Mouse (Mus musculus) spleen, adult 2 months (tissue): Measurements from ENCODE around the gene Ehbp1. TPM values are rescaled to one million over a fixed set of nuclear protein-coding genes. Genes with fewer than 3 reads are reported as not detected.

Experiments used
- DNase-seq, 2 experiments: peaks; one replicate each; pipeline versions ENCODE4 v3.0.0 to v3.0.0-alpha.2; 2012 to 2021; ENCODE audit warnings: low spot score in 2 of 2, low read depth in 1 of 2
- H3K27ac ChIP-seq: fragments of 200-500 bp; 2 replicates; pipeline ENCODE4 v1.5.1; 2012; ENCODE audit warnings: low read length, inconsistent platforms; ENCODE audit not compliant: insufficient read depth
- H3K27me3 ChIP-seq: fragments of 200-500 bp; 2 replicates; pipeline ENCODE4 v1.6.1; 2012; ENCODE audit warnings: mild to moderate bottlenecking, moderate library complexity, low read length, inconsistent platforms; ENCODE audit not compliant: control insufficient read depth, insufficient read depth
- H3K36me3 ChIP-seq: fragments of 200-500 bp; 2 replicates; pipeline ENCODE4 v1.6.1; 2012; ENCODE audit warnings: mild to moderate bottlenecking, low read length, inconsistent platforms; ENCODE audit not compliant: control insufficient read depth, insufficient read depth
- H3K4me1 ChIP-seq: fragments of 200-500 bp; 2 replicates; pipeline ENCODE4 v1.6.1; 2011; ENCODE audit warnings: inconsistent platforms; ENCODE audit not compliant: control insufficient read depth, insufficient read depth, insufficient read length
- H3K4me3 ChIP-seq: fragments of 200-500 bp; 2 replicates; pipeline ENCODE4 v1.5.1; 2011; ENCODE audit warnings: mild to moderate bottlenecking, inconsistent platforms; ENCODE audit not compliant: insufficient read depth, insufficient read length; ENCODE audit errors: extremely low read depth
- CTCF ChIP-seq: fragments of 200-500 bp; IDR thresholded peaks from 2 replicates; pipeline ENCODE4 v1.5.1; 2011; ENCODE audit warnings: mild to moderate bottlenecking, inconsistent platforms; ENCODE audit not compliant: insufficient read depth, insufficient read length, insufficient replicate concordance; ENCODE audit errors: extremely low read depth
- POLR2A ChIP-seq: fragments of 200-500 bp; IDR thresholded peaks from 2 replicates; pipeline ENCODE4 v1.6.1; 2011; ENCODE audit warnings: low read depth, low read length, inconsistent platforms
- whole genome bisulfite sequencing: fragments of 180-500 bp; shearing (Covaris S2); methylation state at CpG from one replicate; pipeline ENCODE4 v1.1.7; 2018; 5-methylcytosine and 5-hydroxymethylcytosine counted together
- polyA plus RNA-seq: library from polyadenylated mRNA; depleted of rRNA; stranded (reverse); fragments of >200 nt; gene quantifications from 2 replicates; pipeline ENCODE4 v1.2.3, GENCODE M21; 2012

The Ehbp1 gene
- polyA plus RNA-seq, 1 experiment: 0.36 TPM

GRCm38 (mm10) chr11:21998141-21999047 is 343.7 kb downstream of the Ehbp1 start:
- H3K27ac ChIP-seq: no peak overlapping the region
- H3K36me3 ChIP-seq: no peaks in the 10 kb centered on the region
- TF ChIP-seq POLR2A (no peak), CTCF (no peak)
- peaks cover 59% of the 10 kb centered on the region for H3K27me3 ChIP-seq
- no peak overlapping the region for H3K4me3 ChIP-seq
- no peak for DNase-seq
- 15% methylated on average over 32 of the region's 32 CpGs for WGBS
- H3K4me1 ChIP-seq: peaks cover 9% of the 10 kb centered on the region

- 6% methylated on average over 20 of the region's 20 CpGs for WGBS
- no peak overlapping the region for H3K4me3 ChIP-seq
- H3K27ac ChIP-seq: no peak overlapping the region
- peaks cover 62% of the 10 kb centered on the region for H3K27me3 ChIP-seq
- TF ChIP-seq POLR2A (no peak), CTCF (no peak)
- H3K4me1 ChIP-seq: peaks cover 8% of the 10 kb centered on the region; the same call in 1 of the 2 replicates
- DNase-seq: no peak
- H3K36me3 ChIP-seq: no peaks in the 10 kb centered on the region
Observed at GRCm38 (mm10) chr11:21997561-21998140, 344.4 kb downstream of the Ehbp1 start.

GRCm38 (mm10) chr11:21996661-21997560 is 345.2 kb downstream of the Ehbp1 start:
- no peak overlapping the region for H3K4me3 ChIP-seq
- no peak for DNase-seq
- 5% methylated on average over 63 of the region's 63 CpGs for WGBS

DNA sequence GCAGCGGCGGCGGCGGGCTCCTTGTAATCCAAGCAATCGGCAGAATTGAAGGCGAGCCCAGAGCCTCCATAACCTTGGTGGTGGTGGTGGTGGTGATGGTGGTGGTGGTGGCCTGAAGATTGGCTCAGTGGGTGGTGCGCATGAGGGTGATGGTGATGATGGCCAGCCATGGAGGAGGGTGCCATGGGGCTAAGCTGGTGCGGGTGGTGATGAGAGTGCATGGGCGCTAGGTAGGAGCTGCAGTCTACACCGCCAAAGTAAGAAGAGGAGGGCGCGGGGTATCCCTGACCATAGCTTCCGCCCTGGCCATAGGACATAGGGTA is 345.8 kb downstream of the Ehbp1 start:
- Histone ChIP-seq H3K4me3 (no peak overlapping the region), H3K4me1 (peaks cover 3% of the 10 kb centered on the region; the same call in 1 of the 2 replicates), H3K27ac (no peak overlapping the region), H3K36me3 (no peaks in the 10 kb centered on the region), H3K27me3 (peaks cover 53% of the 10 kb centered on the region)
- DNase-seq: no peak
- WGBS: 15% methylated on average over 13 of the region's 13 CpGs
- TF ChIP-seq POLR2A (no peak), CTCF (no peak)

More at GRCm38 (mm10) chr11:21996661-21997560, 345.2 kb downstream of the Ehbp1 start:
- Histone ChIP-seq H3K27ac (no peak overlapping the region), H3K27me3 (peaks cover 59% of the 10 kb centered on the region), H3K4me1 (peaks cover 6% of the 10 kb centered on the region; the same call in 1 of the 2 replicates), H3K36me3 (no peaks in the 10 kb centered on the region)
- no peak for TF ChIP-seq CTCF
- no peak for TF ChIP-seq POLR2A

DNA sequence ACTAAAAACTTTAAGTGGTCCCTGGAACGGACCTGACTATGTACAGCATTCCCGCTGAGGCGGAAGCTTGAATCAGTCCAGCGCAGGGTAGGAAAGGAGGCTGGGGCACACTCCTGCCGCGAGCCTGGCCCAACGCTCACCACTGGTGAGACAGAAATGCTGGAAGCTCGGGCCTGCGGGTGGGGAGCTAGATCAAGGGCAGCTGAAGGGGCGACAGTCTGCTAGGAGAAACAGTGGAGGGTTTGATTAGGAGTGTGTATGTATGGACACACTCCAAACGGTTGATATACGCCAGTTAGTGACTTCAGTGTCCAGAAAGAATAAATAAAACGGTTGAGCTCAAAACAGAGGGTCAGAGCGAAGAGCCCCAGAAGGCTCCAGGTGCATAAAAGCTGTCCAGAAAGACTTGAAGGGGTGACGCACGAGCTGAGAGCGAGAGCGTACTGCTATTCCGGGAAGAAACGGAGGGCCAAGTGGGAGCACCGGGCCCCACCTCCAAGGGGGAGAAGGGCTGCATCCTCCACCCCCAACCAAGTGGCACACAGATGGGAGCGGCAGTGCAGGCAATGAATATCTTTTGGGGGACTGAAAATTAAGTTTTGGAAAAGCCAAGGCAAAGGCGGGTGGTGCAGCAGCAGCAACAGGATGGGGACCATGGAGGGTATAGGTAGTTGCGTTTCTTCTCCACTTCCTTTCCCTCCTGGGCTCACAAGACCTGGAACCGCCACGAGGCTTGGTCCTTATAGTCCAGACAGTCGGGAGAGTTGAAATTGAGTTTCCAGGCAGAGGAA is 346.4 kb downstream of the Ehbp1 start:
- Histone ChIP-seq H3K4me3 (no peak overlapping the region), H3K36me3 (no peaks in the 10 kb centered on the region), H3K27me3 (peaks cover 49% of the 10 kb centered on the region), H3K4me1 (peaks cover 3% of the 10 kb centered on the region; the same call in 1 of the 2 replicates), H3K27ac (no peak overlapping the region)
- DNase-seq: no peak
- TF ChIP-seq CTCF: no peak
- no peak for TF ChIP-seq POLR2A
- WGBS: 11% methylated on average over 27 of the region's 27 CpGs
